Mouse (Mus musculus) liver, embryonic 14.5 days (tissue): ENCODE measurements around the gene Oma1. TPM values are rescaled to one million over a fixed set of nuclear protein-coding genes. Genes with fewer than 3 reads are reported as not detected.

Source experiments
- ATAC-seq: fragments of 200-750 bp; cut with Nextera tagmentation; 2 replicates; pipeline ENCODE4 v1.8.0; 2017; ENCODE audit warnings: moderate number of reproducible peaks, mild to moderate bottlenecking, moderate library complexity; ENCODE audit not compliant: insufficient read depth
- DNase-seq, 3 experiments: peaks; one replicate each; pipeline ENCODE4 v3.0.0-alpha.2; 2012 to 2013; ENCODE audit warnings: low read depth in 3 of 3, low spot score in 3 of 3
- H3K27ac ChIP-seq: fragments of 300-500 bp; sonication (generic); 2 replicates; pipeline ENCODE4 v1.5.1; 2014; ENCODE audit warnings: moderate library complexity, mild to moderate bottlenecking, control low read depth, inconsistent platforms
- H3K27me3 ChIP-seq: fragments of 300-500 bp; sonication (generic); 2 replicates; pipeline ENCODE4 v1.6.1; 2014; ENCODE audit warnings: mild to moderate bottlenecking, low read length, moderate library complexity; ENCODE audit not compliant: control insufficient read depth, insufficient read depth
- H3K36me3 ChIP-seq: fragments of 300-500 bp; sonication (generic); replicated peaks from 2 replicates; pipeline ENCODE4 v1.6.1; 2014; ENCODE audit warnings: low read depth; ENCODE audit not compliant: control insufficient read depth, insufficient read depth
- H3K4me1 ChIP-seq, 2 experiments: fragments of 200-500 bp in 1 of 2; fragments of 300-500 bp in 1 of 2; sonication (generic) in 1 of 2; replicated peaks; 2 replicates each; pipeline ENCODE4 v1.6.1; 2012 to 2014; ENCODE audit warnings: antibody characterized with exemption in 1 of 2, inconsistent platforms in 1 of 2, low read length in 1 of 2; ENCODE audit not compliant: control insufficient read depth in 2 of 2, insufficient read depth in 2 of 2
- H3K4me2 ChIP-seq: fragments of 300-500 bp; sonication (generic); 2 replicates; pipeline ENCODE4 v1.6.1; 2014; ENCODE audit warnings: low read depth, mild to moderate bottlenecking, control low read depth, moderate library complexity
- H3K4me3 ChIP-seq, 2 experiments: fragments of 200-500 bp in 1 of 2; fragments of 300-500 bp in 1 of 2; sonication (generic) in 1 of 2; 2 replicates each; pipeline ENCODE4 v1.5.1; 2012 to 2014; ENCODE audit warnings: low read depth in 2 of 2, low read length in 2 of 2, mild to moderate bottlenecking in 2 of 2, control low read depth in 1 of 2, inconsistent platforms in 1 of 2, moderate library complexity in 1 of 2; ENCODE audit not compliant: insufficient read depth in 1 of 2
- H3K9ac ChIP-seq: fragments of 300-500 bp; sonication (generic); replicated peaks from 2 replicates; pipeline ENCODE4 v1.6.1; 2014; ENCODE audit warnings: mild to moderate bottlenecking, control low read depth, moderate library complexity
- H3K9me3 ChIP-seq: fragments of 300-500 bp; sonication (generic); 2 replicates; pipeline ENCODE4 v1.6.1; 2016; ENCODE audit warnings: low read length, mixed read lengths; ENCODE audit not compliant: control insufficient read depth
- CTCF ChIP-seq: IDR thresholded peaks from 2 replicates; pipeline ENCODE4 v1.5.1; 2016; ENCODE audit warnings: antibody characterized with exemption, low read depth, control low read depth
- EP300 ChIP-seq: IDR thresholded peaks from 2 replicates; pipeline ENCODE4 v1.6.1; 2016; ENCODE audit warnings: antibody characterized with exemption, low read depth
- WGBS: fragments of 180-500 bp; shearing (Covaris S2); extraction: QIAGEN DNeasy Blood & Tissue Kit; methylation state at CpG from one replicate; pipeline ENCODE4 v1.1.7; 2014; ENCODE audit not compliant: insufficient replicate concordance; 5-methylcytosine and 5-hydroxymethylcytosine counted together
- polyA plus RNA-seq, 2 experiments: library from polyadenylated mRNA; depleted of rRNA in 1 of 2; stranded (reverse) in 1 of 2; unstranded in 1 of 2; fragments of >200 nt; fragmentation: Nextera tagmentation in 1 of 2; extraction: Ambion mirVana in 1 of 2; gene quantifications; 2 replicates each; pipeline versions ENCODE4 v1.2.1 to v1.2.3; 2012 to 2014

The Oma1 gene
- polyA plus RNA-seq, 2 experiments: 6.8 to 10.3 TPM

DNA sequence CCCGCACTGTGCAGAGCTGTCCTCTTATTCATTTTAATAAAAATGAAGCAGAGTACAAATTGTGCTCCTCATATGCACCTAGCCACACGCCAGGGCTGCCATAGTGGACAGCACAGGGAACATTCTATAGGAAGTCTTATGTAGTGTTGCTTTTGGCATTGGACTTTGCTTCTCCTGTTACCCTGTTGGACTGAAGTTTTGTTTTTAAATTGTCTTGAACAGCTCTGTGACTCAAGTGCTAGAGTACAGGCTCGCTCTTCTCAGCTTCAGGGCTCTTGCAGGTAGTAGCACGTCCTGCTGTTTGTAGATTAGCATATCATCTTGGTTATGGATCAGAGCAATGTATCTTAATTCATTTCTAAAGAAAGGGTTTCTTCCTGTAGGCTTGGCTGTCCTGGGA is 2.2 kb downstream of the Oma1 start:
- WGBS: 75% methylated on average over 4 of the region's 4 CpGs
- no peak overlapping the region for H3K9ac ChIP-seq
- DNase-seq: no peak
- no peaks in the 10 kb centered on the region for H3K27me3 ChIP-seq
- TF ChIP-seq EP300 (no peak), CTCF (no peak)
- H3K9me3 ChIP-seq: no peaks in the 10 kb centered on the region
- no peak overlapping the region for H3K4me3 ChIP-seq
- no peaks in the 10 kb centered on the region for H3K36me3 ChIP-seq
- H3K4me2 ChIP-seq: no peak overlapping the region
- peaks cover 2 to 4% of the 10 kb centered on the region in 2 experiments; a peak in 3 of 4 replicates for H3K4me1 ChIP-seq
- no peak overlapping the region for H3K27ac ChIP-seq
- ATAC-seq: no peak

DNA sequence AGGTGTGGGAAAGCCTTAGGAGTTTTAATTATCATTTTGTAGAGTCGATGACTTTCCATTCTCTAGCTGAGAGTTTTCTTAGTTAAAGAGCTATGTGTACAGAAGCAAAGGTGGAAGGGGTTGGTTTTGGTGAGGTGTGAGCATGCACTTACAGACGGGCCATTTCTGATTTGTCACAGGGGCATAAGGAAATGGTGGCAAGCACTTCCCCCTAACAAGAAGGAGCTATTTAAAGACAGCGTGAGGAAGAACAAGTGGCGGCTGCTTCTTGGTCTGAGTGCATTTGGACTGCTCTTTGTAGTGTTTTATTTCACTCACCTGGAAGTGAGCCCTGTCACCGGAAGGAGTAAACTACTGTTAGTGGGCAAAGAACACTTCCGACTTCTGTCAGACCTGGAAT is 7.8 kb downstream of the Oma1 start:
- ATAC-seq (no peak), DNase-seq (no peak)
- 55% methylated on average over 6 of the region's 6 CpGs for WGBS
- Histone ChIP-seq H3K4me1 (no peaks in the 10 kb centered on the region), H3K4me2 (no peak overlapping the region), H3K9ac (no peak overlapping the region), H3K27me3 (no peaks in the 10 kb centered on the region), H3K4me3 (no peak overlapping the region), H3K9me3 (no peaks in the 10 kb centered on the region), H3K27ac (no peak overlapping the region), H3K36me3 (no peaks in the 10 kb centered on the region; the same call in 1 of the 2 replicates)
- TF ChIP-seq EP300 (no peak), CTCF (no peak)

GRCm38 (mm10) chr4:103324688-103325451 is 11.3 kb downstream of the Oma1 start:
- no peak for TF ChIP-seq EP300
- TF ChIP-seq CTCF: no peak
- 80% methylated on average over 17 of the region's 17 CpGs for WGBS
- no peak for DNase-seq

GRCm38 (mm10) chr4:103326994-103327393 is 13.4 kb downstream of the Oma1 start:
- ATAC-seq (no peak), DNase-seq (no peak)
- Histone ChIP-seq H3K4me1 (no peaks in the 10 kb centered on the region), H3K27ac (no peak overlapping the region), H3K9me3 (no peaks in the 10 kb centered on the region), H3K9ac (no peak overlapping the region), H3K27me3 (no peaks in the 10 kb centered on the region), H3K4me2 (no peak overlapping the region), H3K36me3 (peaks cover 4% of the 10 kb centered on the region), H3K4me3 (no peak overlapping the region)
- 77% methylated on average over 3 of the region's 3 CpGs for WGBS
- TF ChIP-seq CTCF (peak; percentile 70), EP300 (no peak)

More at GRCm38 (mm10) chr4:103324688-103325451, 11.3 kb downstream of the Oma1 start:
- no peak for ATAC-seq
- Histone ChIP-seq H3K27ac (no peak overlapping the region), H3K4me2 (no peak overlapping the region), H3K36me3 (no peaks in the 10 kb centered on the region; the same call in 1 of the 2 replicates), H3K4me3 (no peak overlapping the region), H3K4me1 (no peaks in the 10 kb centered on the region), H3K9me3 (no peaks in the 10 kb centered on the region), H3K27me3 (no peaks in the 10 kb centered on the region), H3K9ac (no peak overlapping the region)

- Histone ChIP-seq H3K9ac (no peak overlapping the region), H3K27me3 (no peaks in the 10 kb centered on the region), H3K27ac (no peak overlapping the region), H3K4me1 (no peaks in the 10 kb centered on the region), H3K9me3 (no peaks in the 10 kb centered on the region), H3K36me3 (peaks cover 6% of the 10 kb centered on the region), H3K4me2 (no peak overlapping the region), H3K4me3 (no peak overlapping the region)
- DNase-seq (no peak), ATAC-seq (no peak)
- TF ChIP-seq CTCF (no peak), EP300 (no peak)
- 74% methylated on average over 6 of the region's 6 CpGs for WGBS
These were observed 15.7 kb downstream of the Oma1 start for GRCm38 (mm10) chr4:103329348-103329747.
